Mouse (Mus musculus): ENCODE data around the gene Sspo.
A peak's percentile ranks its signal among the peaks of the same experiment; 100 is the strongest.

Sspo gene

DNA sequence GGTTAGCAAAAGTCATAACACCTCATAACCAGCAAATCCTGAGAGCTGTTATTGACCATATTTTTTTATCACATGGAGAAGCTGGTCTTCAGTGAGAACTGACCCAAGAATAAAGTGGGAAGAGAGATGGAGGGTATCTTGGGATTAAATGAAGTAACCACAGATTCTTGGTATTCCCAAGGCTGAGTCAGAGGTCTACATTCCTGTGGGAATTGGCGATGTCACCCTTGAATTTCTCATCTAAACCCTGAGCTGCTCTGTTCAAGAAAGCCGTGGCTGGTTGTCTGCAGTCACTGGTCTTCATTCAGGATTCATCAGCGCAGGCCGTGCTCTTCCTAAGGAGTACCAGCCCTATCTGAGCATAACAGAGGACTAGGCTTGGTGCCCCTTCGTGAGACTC is 21.1 kb upstream of the Sspo start:
- Histone ChIP-seq H3K36me3 (ENCODE audit: control insufficient read depth, insufficient read depth, low read length, poor library complexity, severe bottlenecking) (no peaks in the 10 kb centered on the region), H3K27me3 (ENCODE audit: control insufficient read depth, insufficient read depth, low read length, poor library complexity, severe bottlenecking) (no peaks in the 10 kb centered on the region)
- no peak for DNase-seq (ENCODE audit: low read depth, low spot score)

DNA sequence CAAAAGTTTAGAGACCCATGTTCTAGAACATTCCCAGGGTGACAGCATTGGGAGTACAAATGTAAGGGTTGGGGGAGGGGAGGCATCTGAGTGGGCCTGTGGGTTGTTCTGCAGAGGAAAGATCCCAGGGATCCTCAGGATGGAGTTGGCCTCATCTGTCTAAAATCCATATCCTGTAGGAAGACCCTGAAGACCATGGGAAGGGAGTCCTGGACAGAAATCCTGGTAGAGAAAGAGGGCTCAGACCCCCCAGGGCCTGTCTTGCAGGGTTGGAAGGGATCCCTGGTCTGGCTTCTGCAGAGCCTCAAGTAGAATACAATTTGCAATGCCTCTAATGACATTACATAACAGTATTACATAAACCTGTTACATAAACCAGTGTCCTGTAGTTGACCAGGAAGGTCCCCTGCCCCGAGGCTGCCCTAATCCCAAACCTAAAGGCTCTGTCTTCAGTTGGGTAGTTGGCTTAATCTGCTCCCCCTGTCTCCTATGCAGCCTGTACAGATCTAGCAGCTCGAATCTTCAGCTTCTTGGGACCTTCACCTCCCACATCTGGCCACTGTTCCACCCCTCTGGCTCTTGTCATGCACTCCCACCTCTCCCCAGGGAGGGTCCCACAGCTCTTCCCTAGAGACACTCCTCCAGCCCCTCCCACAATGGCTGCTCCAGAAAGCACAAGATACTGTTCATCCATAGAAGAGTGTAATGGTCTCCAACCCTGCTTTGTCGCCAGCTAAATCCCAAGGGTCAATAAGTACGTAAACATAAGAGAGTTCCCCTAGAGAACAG is 19.1 kb upstream of the Sspo start:
- DNase-seq (ENCODE audit: low read depth, low spot score), result no peak
- Histone ChIP-seq H3K27me3 (ENCODE audit: control insufficient read depth, insufficient read depth, low read length, poor library complexity, severe bottlenecking) (no peaks in the 10 kb centered on the region), H3K36me3 (ENCODE audit: control insufficient read depth, insufficient read depth, low read length, poor library complexity, severe bottlenecking) (no peaks in the 10 kb centered on the region)

DNA sequence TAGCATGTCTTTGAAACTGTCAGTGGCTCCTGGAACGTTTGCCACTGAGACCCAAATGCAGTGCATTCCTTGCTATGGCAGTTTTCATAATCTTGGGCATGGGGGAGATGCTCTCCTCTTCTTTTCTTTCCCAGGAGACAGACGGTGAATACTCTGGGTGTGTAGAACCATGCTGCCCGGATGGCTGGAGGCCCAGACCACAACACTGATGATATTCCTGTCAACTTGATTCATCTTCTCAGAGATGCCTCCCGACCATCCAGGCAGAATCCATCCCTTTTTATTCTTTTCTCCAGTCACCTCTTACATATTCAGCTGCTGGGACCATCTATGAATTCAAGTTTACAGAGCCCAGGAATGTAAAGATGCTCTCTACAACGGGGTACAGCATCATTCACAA is 17.3 kb upstream of the Sspo start:
- Histone ChIP-seq H3K36me3 (ENCODE audit: control insufficient read depth, insufficient read depth, low read length, poor library complexity, severe bottlenecking) (no peaks in the 10 kb centered on the region), H3K27me3 (ENCODE audit: control insufficient read depth, insufficient read depth, low read length, poor library complexity, severe bottlenecking) (no peaks in the 10 kb centered on the region)
- DNase-seq (ENCODE audit: low read depth, low spot score), result no peak

DNA sequence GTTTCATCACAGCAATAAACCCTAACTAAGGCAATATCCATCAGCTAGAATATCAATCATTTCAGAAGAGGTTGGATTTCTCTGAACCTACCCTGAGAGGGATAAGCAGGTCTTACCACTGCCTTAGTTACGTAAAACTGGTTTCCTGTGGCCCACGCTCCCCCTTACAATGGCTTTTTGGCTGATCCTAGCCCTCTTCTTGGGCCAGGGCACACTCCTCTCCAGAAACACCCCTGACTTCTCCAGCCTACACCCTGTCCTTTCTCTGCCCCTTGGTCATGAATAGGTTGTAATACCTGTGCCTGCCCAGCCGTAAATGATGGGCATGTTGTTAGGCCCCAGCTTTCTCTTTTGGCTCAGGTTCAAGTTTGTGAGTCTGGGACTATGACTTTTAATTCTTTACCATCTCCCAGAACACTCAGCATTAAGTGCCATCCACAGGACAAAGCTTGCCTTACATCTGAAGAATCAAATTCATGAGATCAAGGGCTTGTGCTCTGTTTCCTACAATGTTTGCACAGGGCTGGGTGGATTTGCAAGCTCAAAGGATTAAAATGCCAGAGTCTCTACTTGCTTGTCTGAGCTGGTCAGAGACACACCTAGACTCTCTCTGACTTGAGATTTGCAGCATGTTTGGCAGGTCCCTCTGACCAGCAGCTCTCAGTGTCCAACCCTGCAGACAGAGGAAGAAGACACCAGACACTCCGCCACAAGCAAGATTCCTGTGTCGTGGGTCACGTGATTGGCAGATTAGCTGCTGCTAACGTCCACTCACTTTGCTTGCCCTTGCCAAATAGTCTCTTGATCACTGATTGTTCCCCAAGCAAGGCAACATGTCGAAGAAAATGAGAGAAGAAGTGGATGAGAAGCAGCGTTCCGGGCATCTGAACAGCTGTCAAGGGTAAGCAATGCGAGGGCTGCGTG is 14.9 kb upstream of the Sspo start:
- Histone ChIP-seq H3K27me3 (ENCODE audit: control insufficient read depth, insufficient read depth, low read length, poor library complexity, severe bottlenecking) (no peaks in the 10 kb centered on the region), H3K36me3 (ENCODE audit: control insufficient read depth, insufficient read depth, low read length, poor library complexity, severe bottlenecking) (0 out of 2 replicates have a peak, but pooled peaks cover 4% of the 10 kb centered on the region)
- no peak for DNase-seq (ENCODE audit: low read depth, low spot score)

DNA sequence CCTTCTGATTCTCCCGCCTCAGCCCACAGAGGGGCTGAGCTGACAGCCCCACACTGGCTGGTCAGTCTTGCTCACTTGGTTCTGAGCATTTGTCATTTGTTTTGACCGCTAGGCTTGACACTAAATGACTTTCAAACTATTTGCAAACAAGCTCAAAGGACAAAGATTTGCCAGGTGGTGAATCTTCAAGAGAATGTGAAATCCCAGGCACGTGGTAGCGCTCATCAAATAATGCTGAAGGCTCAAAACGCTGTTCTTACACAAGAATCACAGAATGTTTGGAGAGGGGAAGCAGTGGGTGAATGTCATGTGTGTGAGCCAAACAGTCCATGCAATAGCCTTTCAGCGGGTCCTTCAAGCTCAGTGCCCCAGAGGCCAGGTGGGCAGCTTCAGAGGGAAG is 13.4 kb upstream of the Sspo start:
- 0 out of 2 replicates have a peak, but pooled peaks cover 4% of the 10 kb centered on the region for H3K36me3 ChIP-seq (ENCODE audit: control insufficient read depth, insufficient read depth, low read length, poor library complexity, severe bottlenecking)
- H3K27me3 ChIP-seq (ENCODE audit: control insufficient read depth, insufficient read depth, low read length, poor library complexity, severe bottlenecking), result no peaks in the 10 kb centered on the region
- no peak for DNase-seq (ENCODE audit: low read depth, low spot score)

DNA sequence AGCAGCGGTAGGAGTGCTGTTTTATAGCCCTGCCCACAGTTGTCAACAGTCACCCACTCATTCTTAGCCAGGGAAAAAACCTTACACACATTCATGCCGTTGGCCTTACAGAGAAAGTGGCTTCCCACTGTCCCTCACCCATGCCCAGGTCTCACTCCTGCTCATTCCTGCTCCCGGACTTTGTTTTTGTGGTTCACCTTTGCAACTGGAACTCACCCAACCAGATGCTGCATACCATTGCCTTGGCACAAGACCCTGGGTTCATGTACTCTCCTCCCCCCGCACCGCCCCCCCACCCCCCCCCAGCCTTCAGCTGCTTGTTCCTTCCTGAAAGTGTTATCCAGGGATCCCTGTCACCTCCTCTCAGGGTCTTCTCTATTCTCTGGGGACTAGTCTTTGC is 12.9 kb upstream of the Sspo start:
- H3K36me3 ChIP-seq (ENCODE audit: control insufficient read depth, insufficient read depth, low read length, poor library complexity, severe bottlenecking), result 0 out of 2 replicates have a peak, but pooled peaks cover 4% of the 10 kb centered on the region
- no peak for DNase-seq (ENCODE audit: low read depth, low spot score)
- H3K27me3 ChIP-seq (ENCODE audit: control insufficient read depth, insufficient read depth, low read length, poor library complexity, severe bottlenecking), result no peaks in the 10 kb centered on the region

DNA sequence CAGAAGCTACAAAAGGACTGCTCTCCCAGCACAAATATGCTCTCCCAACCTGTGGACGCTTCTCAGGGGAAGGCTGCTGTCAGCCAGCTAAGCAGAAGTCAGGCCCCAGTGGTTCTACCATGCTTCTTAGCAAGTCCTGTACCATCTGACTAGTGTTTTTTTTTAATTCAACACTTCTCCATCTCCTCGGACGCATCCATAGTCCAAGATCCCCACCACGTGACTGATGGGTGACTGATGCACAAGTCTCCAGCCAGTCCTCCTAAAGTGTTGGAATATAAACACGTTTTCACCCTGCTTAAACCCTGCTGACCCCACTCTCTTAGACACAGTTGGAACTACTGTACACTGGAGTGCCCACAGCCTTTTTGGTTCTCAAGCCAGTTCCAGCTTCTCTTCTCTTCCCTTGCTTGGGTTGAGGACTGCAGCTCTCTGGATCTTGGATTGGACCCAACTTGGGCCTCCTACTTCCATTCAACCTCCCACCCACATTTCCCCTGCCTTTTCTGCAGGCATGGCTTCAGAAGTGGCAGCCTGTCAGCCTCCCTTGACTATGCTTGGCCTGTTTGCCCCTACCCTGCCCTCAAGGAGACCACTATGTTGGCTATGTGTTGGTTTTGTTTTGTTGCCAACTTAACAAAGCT is 12.2 kb upstream of the Sspo start:
- 0 out of 2 replicates have a peak, but pooled peaks cover 4% of the 10 kb centered on the region for H3K36me3 ChIP-seq (ENCODE audit: control insufficient read depth, insufficient read depth, low read length, poor library complexity, severe bottlenecking)
- no peak for DNase-seq (ENCODE audit: low read depth, low spot score)
- H3K27me3 ChIP-seq (ENCODE audit: control insufficient read depth, insufficient read depth, low read length, poor library complexity, severe bottlenecking), result no peaks in the 10 kb centered on the region

DNA sequence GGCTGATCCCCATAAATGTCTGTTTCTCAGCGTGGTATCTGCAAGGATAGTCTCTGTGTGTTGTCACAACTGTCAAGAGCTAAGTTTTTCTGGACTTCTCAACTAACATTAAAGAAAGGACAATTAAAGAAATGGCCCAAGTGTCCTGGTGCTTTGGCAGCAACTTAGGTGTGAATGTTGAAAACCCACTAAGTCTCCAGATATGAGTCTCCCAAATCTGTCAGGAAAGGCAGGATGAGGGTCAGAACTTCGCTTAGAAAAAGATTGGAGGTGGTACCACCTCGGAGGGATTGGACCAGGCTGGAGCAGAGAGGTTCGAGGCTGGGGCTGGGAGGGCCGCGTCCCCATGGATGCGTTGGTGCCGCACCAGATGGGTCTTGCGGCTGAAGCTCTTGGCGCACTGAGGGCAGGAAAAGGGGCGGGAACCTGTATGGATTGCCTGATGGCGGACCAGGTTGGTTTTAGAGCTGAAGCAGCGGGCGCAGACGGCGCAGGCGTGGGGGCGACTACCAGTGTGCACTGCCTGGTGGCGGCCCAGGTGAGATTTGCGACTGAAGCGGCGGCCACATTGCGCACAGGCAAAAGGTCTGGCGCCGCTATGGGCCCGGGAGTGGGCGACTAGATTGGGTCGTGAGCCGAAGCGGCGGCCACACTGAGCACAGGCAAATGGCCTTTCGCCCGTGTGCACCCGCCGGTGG is 10.2 kb upstream of the Sspo start:
- H3K27me3 ChIP-seq (ENCODE audit: control insufficient read depth, insufficient read depth, low read length, poor library complexity, severe bottlenecking), result no peaks in the 10 kb centered on the region
- DNase-seq (ENCODE audit: low read depth, low spot score), result no peak
- H3K36me3 ChIP-seq (ENCODE audit: control insufficient read depth, insufficient read depth, low read length, poor library complexity, severe bottlenecking), result 0 out of 2 replicates have a peak, but pooled peaks cover 4% of the 10 kb centered on the region

DNA sequence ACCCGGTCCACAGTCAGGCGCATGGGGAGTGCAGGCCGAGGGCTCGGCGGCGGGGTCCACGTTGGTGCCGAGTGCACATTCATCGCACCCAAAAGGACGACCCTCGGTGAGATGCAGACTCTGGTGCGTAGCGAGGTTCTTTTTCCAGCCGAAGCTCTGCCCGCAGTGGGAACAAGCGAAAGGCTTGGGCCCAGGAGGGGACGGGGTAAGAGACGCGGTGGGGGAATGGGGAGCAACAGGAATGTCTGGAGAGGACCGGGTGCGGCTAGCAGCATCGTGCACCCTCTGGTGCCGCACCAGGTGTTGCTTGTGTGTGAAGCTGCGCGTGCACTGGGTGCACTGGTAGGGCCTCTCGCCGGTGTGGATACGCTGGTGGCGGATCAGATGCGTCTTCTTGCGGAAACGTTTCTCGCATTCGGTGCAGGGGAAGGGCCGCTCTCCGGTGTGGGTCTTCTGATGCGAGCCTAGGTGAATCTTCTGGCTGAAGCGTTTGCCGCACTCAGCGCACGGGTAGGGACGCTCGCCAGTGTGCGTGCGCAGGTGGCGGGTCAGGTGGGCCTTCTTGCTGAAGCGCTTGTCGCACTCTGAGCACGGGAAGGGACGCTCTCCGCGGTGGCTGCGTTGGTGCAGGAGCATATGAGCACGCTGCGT is 9.4 kb upstream of the Sspo start:
- DNase-seq (ENCODE audit: low read depth, low spot score), result no peak
- Histone ChIP-seq H3K27me3 (ENCODE audit: control insufficient read depth, insufficient read depth, low read length, poor library complexity, severe bottlenecking) (no peaks in the 10 kb centered on the region), H3K36me3 (ENCODE audit: control insufficient read depth, insufficient read depth, low read length, poor library complexity, severe bottlenecking) (0 out of 2 replicates have a peak, but pooled peaks cover 4% of the 10 kb centered on the region)

DNA sequence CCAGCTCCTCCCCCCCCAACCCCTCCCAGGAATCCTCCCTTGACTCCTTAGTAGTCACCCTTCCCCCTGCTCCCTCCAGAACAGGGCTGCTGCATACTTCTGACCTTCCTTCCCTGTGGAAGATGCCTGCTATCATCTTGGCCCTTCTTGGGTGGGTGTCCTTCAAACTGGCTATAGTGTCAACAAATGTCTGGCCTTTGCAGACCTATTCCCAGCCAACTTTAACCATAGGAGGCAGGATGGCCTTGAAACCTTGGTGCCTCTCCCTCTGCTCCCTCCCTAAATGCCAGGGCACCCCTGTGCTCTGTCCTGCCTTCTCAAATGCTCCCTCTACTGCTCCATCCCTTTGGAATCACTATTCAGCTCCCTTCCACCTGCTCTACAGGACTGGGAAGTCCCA is 8.4 kb upstream of the Sspo start:
- Histone ChIP-seq H3K27me3 (ENCODE audit: control insufficient read depth, insufficient read depth, low read length, poor library complexity, severe bottlenecking) (no peaks in the 10 kb centered on the region), H3K36me3 (ENCODE audit: control insufficient read depth, insufficient read depth, low read length, poor library complexity, severe bottlenecking) (0 out of 2 replicates have a peak, but pooled peaks cover 4% of the 10 kb centered on the region)
- DNase-seq (ENCODE audit: low read depth, low spot score), result no peak

DNA sequence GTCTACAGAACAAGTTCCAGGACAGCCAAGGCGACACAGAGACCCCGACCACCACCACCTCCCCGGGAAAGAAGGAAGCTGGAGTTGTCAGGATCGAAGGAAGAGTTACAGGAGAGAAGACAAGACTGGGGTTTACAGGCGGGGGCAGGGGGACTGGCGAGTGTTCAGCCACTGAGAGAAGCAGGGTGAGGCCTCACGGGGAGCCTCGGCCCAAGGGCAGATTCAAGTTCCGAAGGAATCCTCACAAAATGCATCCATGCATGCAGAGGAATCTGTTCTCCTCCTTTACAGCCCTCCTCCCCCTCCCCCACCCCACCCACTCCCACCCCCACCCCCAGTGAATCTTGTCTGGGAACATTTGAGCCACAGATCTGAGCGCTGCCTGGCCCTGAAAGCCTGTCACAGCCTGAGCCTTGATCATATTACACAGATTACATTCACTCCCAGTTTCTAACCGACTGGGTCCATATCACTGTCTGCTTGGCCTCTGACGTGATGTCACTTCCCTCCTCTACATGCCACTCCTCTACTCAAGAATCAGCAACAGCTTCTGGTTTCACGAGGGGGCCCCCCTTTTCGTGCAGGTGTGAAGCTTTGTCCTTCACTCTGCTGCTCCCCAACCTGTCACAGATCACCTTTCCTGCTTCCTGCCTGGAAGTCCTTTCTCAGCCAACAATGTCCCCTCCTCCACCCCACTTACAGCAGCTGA is 7.6 kb upstream of the Sspo start:
- Histone ChIP-seq H3K27me3 (ENCODE audit: control insufficient read depth, insufficient read depth, low read length, poor library complexity, severe bottlenecking) (no peaks in the 10 kb centered on the region), H3K36me3 (ENCODE audit: control insufficient read depth, insufficient read depth, low read length, poor library complexity, severe bottlenecking) (0 out of 2 replicates have a peak, but pooled peaks cover 4% of the 10 kb centered on the region)
- DNase-seq (ENCODE audit: low read depth, low spot score), result peak; percentile 12

DNA sequence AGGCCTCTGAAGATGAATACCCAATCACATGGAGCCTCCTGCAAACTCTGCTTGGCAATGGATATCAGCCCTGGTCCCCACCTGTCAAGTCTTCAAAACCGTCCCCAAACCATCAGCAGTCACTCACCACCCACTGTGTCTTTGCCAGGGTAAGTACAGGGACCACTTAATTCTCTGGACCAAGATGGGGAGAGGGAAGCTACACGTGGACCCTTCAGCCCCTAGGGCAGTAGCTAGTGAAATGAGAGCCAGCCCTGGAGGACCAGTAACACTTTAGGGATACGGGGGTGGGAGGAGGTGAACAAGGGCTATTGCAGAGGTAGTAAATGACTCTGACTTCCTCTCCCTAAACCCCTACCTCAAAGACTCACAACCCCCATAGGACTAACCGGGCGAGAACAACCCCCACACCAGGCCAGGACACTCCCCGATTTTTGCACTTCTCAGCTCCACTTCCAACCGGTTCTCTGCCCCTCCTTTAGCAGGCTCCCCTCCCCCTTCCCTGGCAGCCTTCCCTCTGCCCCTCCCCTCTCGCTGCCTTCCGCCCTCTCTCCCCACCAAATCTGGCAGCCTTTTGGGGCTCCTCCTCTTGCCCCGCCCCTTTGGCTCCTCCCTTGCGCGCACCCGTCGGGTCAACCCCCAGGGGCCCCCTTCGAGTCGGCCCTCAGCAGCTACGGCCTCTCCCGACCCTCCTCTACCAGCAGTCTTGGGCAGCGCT is 4.3 kb upstream of the Sspo start:
- no peaks in the 10 kb centered on the region for H3K27me3 ChIP-seq (ENCODE audit: control insufficient read depth, insufficient read depth, low read length, poor library complexity, severe bottlenecking)
- peak; percentile 91 for DNase-seq (ENCODE audit: low read depth, low spot score)
- H3K36me3 ChIP-seq (ENCODE audit: control insufficient read depth, insufficient read depth, low read length, poor library complexity, severe bottlenecking), result no peaks in the 10 kb centered on the region
